Mouse (Mus musculus) MEL (cell line): ENCODE data around the gene Hrh2.

Experiments used
- CTCF ChIP-seq, 3 experiments: IDR thresholded peaks in 2 of 3; conservative IDR thresholded peaks in 1 of 3; 2 replicates each; pipeline ENCODE4 v1.5.1; 2011 to 2012; ENCODE audit warnings: low read length in 3 of 3, low read depth in 2 of 3, mild to moderate bottlenecking in 2 of 3, improper control_type of control experiment in 1 of 3, inconsistent platforms in 1 of 3, mixed read lengths in 1 of 3, moderate library complexity in 1 of 3; ENCODE audit not compliant: control insufficient read depth in 1 of 3, insufficient read depth in 1 of 3, poor library complexity in 1 of 3, severe bottlenecking in 1 of 3
- E2F4 ChIP-seq: IDR thresholded peaks from 2 replicates; pipeline ENCODE4 v1.6.1; 2011; ENCODE audit warnings: low read depth, low read length, improper control_type of control experiment, borderline replicate concordance
- EP300 ChIP-seq, 2 experiments: IDR thresholded peaks; 2 replicates each; pipeline ENCODE4 v1.6.1; 2011; ENCODE audit warnings: improper control_type of control experiment in 2 of 2, low read length in 2 of 2, low read depth in 1 of 2, mild to moderate bottlenecking in 1 of 2
- ETS1 ChIP-seq: IDR thresholded peaks from 2 replicates; pipeline ENCODE4 v1.6.1; 2012; ENCODE audit warnings: low read depth, mild to moderate bottlenecking, inconsistent platforms, low read length, improper control_type of control experiment, moderate library complexity
- MAX ChIP-seq: IDR thresholded peaks from 2 replicates; pipeline ENCODE4 v1.6.1; 2011; ENCODE audit warnings: low read length, improper control_type of control experiment
- MYB ChIP-seq: IDR thresholded peaks from 2 replicates; pipeline ENCODE4 v1.6.1; 2011; ENCODE audit warnings: mild to moderate bottlenecking, low read depth, low read length, improper control_type of control experiment
- POLR2A ChIP-seq, 2 experiments: IDR thresholded peaks; 2 replicates each; pipeline ENCODE4 v1.6.1; 2011 to 2012; ENCODE audit warnings: low read length in 2 of 2, mild to moderate bottlenecking in 2 of 2, control low read depth in 1 of 2, improper control_type of control experiment in 1 of 2, low read depth in 1 of 2, moderate library complexity in 1 of 2; ENCODE audit not compliant: control insufficient read depth in 1 of 2, insufficient read depth in 1 of 2, poor library complexity in 1 of 2
- POLR2AphosphoS2 ChIP-seq: IDR thresholded peaks from 2 replicates; pipeline ENCODE4 v1.6.1; 2011; ENCODE audit warnings: low read length, improper control_type of control experiment
- POLR2AphosphoS5 ChIP-seq: IDR thresholded peaks from 2 replicates; pipeline ENCODE4 v1.6.1; 2012; ENCODE audit warnings: low read depth, borderline replicate concordance, mild to moderate bottlenecking, inconsistent platforms, low read length, moderate library complexity, mixed read lengths

DNA sequence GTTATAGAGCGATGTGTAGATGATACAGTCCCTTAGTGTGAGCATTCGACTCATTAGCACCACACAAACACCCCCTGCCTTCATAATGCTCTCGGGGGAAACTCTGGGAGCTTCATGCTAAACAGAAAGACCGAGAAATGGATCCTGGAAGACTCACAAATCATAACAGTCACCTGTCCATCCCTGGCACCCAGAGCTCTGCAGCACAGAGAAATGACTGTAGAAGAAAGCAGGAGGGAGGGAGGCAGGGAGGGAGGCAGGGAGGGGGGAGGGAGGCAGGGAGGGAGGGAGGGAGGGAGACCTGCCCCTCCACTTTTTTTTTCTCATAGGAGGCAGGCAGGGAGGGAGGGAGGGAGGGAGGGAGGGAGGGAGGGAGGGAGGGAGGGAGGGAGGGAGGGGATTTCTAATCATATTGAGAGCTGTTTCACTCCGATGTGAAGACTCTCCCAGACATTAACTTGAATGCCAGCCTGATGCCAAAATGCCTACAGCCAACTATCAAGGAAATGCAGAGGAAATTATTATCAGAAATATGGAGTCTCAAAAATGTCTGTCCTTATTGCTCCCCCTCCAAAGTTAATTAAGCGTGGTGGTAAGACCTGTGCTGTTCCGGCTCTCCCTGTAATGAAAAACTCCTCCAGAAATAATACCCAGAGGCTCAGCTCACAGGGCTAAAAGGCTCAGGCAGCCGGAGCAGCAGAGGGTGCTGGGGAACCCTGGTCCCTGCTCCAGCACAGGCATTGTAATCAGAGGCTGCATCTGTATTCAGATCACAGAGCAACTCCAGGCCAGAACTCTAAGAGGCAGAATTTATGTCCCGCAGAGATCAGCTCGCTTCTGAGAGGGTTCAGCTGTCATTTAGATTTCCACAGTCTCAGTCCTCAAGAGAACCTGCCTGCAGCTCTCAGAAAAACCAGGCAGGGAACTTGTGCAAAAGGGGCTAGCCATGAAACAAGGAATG is 19.9 kb downstream of the Hrh2 start:
- TF ChIP-seq E2F4 (no peak), MYB (no peak), EP300 (IDR thresholded peaks at IDR 0.05; ENCODE audit: low read depth in 1 of 2, low read length in 2 of 2) (no peak), CTCF (IDR thresholded peaks at IDR 0.05 in 2 of 3, conservative IDR thresholded peaks at IDR 0.05 in 1 of 3; ENCODE audit: control insufficient read depth in 1 of 3, insufficient read depth in 1 of 3, low read depth in 2 of 3, low read length in 3 of 3, poor library complexity in 1 of 3, severe bottlenecking in 1 of 3) (no peak), POLR2AphosphoS2 (no peak), MAX (no peak), POLR2AphosphoS5 (no peak), ETS1 (no peak), POLR2A (IDR thresholded peaks at IDR 0.05; ENCODE audit: control insufficient read depth in 1 of 2, insufficient read depth in 1 of 2, low read depth in 1 of 2, low read length in 2 of 2, poor library complexity in 1 of 2) (no peak)
